Comparison of ENCODE assay signal across 14 mouse cellular contexts in the genomic region with DNA sequence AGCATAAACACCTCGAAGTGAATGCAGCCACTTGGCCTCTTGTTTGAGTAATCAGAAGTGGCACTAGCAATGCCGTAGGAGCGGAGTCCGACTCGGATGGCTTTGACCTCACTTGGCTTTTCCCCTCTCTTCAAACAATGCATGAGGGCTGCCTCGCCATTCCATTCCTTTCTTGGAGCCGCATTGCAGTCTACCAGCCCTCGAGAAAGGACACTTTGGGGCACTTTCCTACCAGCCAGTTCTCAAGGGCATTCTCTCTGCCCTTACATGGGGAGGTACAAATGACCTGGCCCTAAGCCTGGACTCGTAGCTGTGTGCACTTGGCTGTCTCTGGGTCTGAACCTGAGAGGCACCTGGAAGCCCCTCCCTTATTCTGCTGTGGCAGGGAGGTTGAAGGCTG.
DNase-seq lines count a peak whose midpoint lies in the region; ATAC-seq lines count a peak whose summit lies in the region.
"Had no signal": no experiment of that assay in that cellular context is flagged by ENCODE, and none has a peak within 500 bp of the region (broad histone marks: within the 10 kb centered on the region; RNA-seq: fewer than 3 reads in every experiment).

No protein-coding gene starts in this region.

- DNase-seq in adrenal gland, adult 2 months = peak; percentile 32
- no peak for DNase-seq in adrenal gland, adult 8-10 months
- DNase-seq in Muller cell, postnatal 12 days (ENCODE audit: inconsistent ontology term) = peak; percentile 36
- no peak for DNase-seq in right cerebral cortex, postnatal 25 days
- DNase-seq in c-Kit-positive CD71-positive TER-119-positive erythroid progenitor cells, embryonic 14.5 days (ENCODE audit: low spot score) = no peak
- DNase-seq: gastrocnemius, postnatal 36 days; thymus, postnatal 25 days had no signal

- no peaks in the 10 kb centered on the region for H3K27me3 ChIP-seq in heart, embryonic 16.5 days (ENCODE audit: control insufficient read depth, insufficient read depth, low read length)
- no peaks in the 10 kb centered on the region for H3K27me3 ChIP-seq in lung, embryonic 16.5 days (ENCODE audit: control insufficient read depth, insufficient read depth, low read depth, low read length)
- H3K27me3 ChIP-seq: kidney, embryonic 15.5 days; limb, embryonic 13.5 days had no signal

- H3K4me3 ChIP-seq in heart, embryonic 16.5 days (ENCODE audit: low read length) = no peak overlapping the region
- no peak overlapping the region for H3K4me3 ChIP-seq in lung, embryonic 16.5 days (ENCODE audit: low read length)
- H3K4me3 ChIP-seq: kidney, embryonic 15.5 days; limb, embryonic 13.5 days had no signal

- 42% methylated on average over 9 of the region's 9 CpGs for WGBS in heart, embryonic 16.5 days
- WGBS in lung, embryonic 16.5 days = 46% methylated on average over 9 of the region's 9 CpGs

- H3K4me1 ChIP-seq in heart, embryonic 16.5 days (ENCODE audit: control insufficient read depth, insufficient read depth, low read length) = peaks cover 33% of the 10 kb centered on the region
- peaks cover 21% of the 10 kb centered on the region for H3K4me1 ChIP-seq in lung, embryonic 16.5 days (replicated peaks; ENCODE audit: control insufficient read depth, insufficient read depth, low read length)

- no peak overlapping the region for H3K4me2 ChIP-seq in heart, embryonic 16.5 days (ENCODE audit: low read depth, low read length)
- H3K4me2 ChIP-seq in lung, embryonic 16.5 days (ENCODE audit: low read depth, low read length) = peak overlapping the region; percentile 16; the same call in 1 of the 2 replicates
- H3K4me2 ChIP-seq: kidney, embryonic 15.5 days; limb, embryonic 13.5 days had no signal

- no peak overlapping the region for H3K9ac ChIP-seq in heart, embryonic 16.5 days (ENCODE audit: low read length)
- no peak overlapping the region for H3K9ac ChIP-seq in lung, embryonic 16.5 days (ENCODE audit: low read length)
- H3K9ac ChIP-seq: kidney, embryonic 15.5 days; limb, embryonic 13.5 days had no signal

- peak; percentile 56 for ATAC-seq in heart, embryonic 16.5 days (replicated peaks; ENCODE audit: extremely low read depth, insufficient read depth, low FRiP score)
- peak; percentile 46 for ATAC-seq in lung, embryonic 16.5 days (ENCODE audit: low read depth)
- no peak for ATAC-seq in activated CD4-positive, CD25-positive, alpha-beta regulatory T cell, adult 4 months
- ATAC-seq: hindbrain, embryonic 16.5 days; midbrain, embryonic 16.5 days had no signal

- peaks cover 5% of the 10 kb centered on the region for H3K9me3 ChIP-seq in heart, embryonic 16.5 days (replicated peaks; ENCODE audit: control insufficient read depth, low read length)
- no peaks in the 10 kb centered on the region for H3K9me3 ChIP-seq in lung, embryonic 16.5 days (ENCODE audit: control insufficient read depth, low read length)
- H3K9me3 ChIP-seq: kidney, embryonic 15.5 days; limb, embryonic 13.5 days had no signal

- H3K27ac ChIP-seq in heart, embryonic 16.5 days (ENCODE audit: low read length) = peak overlapping the region; percentile 75
- peak overlapping the region; percentile 11 for H3K27ac ChIP-seq in lung, embryonic 16.5 days (ENCODE audit: low read length)
- H3K27ac ChIP-seq: kidney, embryonic 15.5 days; limb, embryonic 13.5 days had no signal

- peaks cover 3% of the 10 kb centered on the region; the same call in 1 of the 2 replicates for H3K36me3 ChIP-seq in heart, embryonic 16.5 days (ENCODE audit: control insufficient read depth, insufficient read depth)
- H3K36me3 ChIP-seq in lung, embryonic 16.5 days (ENCODE audit: control insufficient read depth, insufficient read depth, low read length) = no peaks in the 10 kb centered on the region

Comparison
In these comparisons a context has a peak if more than half of its experiments do, and no peak if none do; other contexts are left out.
1. DNase-seq: peak in adrenal gland, adult 2 months (single experiment) and Muller cell, postnatal 12 days (single experiment); none in adrenal gland, adult 8-10 months (single experiment), right cerebral cortex, postnatal 25 days (single experiment) and c-Kit-positive CD71-positive TER-119-positive erythroid progenitor cells, embryonic 14.5 days (single experiment).